Mouse (Mus musculus) megakaryocyte, embryonic 14.5 days (primary cell): ENCODE data around the gene Pitpnm2.

ENCODE experiments used
- FLI1 ChIP-seq: IDR thresholded peaks from 2 replicates; pipeline ENCODE4 v1.6.1; 2012; ENCODE audit warnings: low read length, inconsistent platforms, mixed read lengths
- GATA1 ChIP-seq: IDR thresholded peaks from 3 replicates; pipeline ENCODE4 v1.6.1; 2012; ENCODE audit warnings: mixed read lengths, low read length, inconsistent platforms, borderline replicate concordance

DNA sequence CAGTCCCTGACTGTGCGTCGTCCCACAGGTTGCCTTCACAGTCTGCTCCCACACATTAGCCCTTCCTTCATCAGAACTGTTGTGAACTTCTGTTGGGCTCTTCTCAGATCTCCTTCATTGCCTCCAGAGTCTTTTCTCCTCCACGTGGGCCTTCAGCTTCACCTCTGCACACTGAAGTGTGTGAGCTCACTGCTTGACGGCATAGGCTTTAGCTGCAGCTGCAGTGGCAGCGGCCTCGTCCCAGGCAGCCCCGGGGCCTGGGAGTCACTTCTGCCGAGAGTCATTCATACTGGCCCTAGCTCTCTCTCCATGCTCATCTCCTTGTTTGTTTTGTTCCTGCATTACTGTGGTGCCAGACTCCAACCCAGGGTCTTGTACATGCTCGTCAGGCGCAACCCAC is 81.9 kb downstream of the Pitpnm2 start:
- TF ChIP-seq GATA1 (no peak), FLI1 (no peak)
